Mouse (Mus musculus) forebrain, embryonic 14.5 days (tissue): ENCODE measurements around the gene Ide. TPM values are rescaled to one million over a fixed set of nuclear protein-coding genes. Genes with fewer than 3 reads are reported as not detected.
A peak's percentile ranks its signal among the peaks of the same experiment; 100 is the strongest.

Experiments used
- ATAC-seq: fragments of 200-750 bp; cut with Nextera tagmentation; 2 replicates; pipeline ENCODE4 v1.8.0; 2017; ENCODE audit warnings: mild to moderate bottlenecking, moderate library complexity
- DNase-seq: peaks from one replicate; pipeline ENCODE4 v3.0.0-alpha.2; 2015; ENCODE audit warnings: low spot score
- H3K27ac ChIP-seq: fragments of 300-500 bp; sonication (generic); 2 replicates; pipeline ENCODE4 v1.5.1; 2014; ENCODE audit warnings: low read depth, mild to moderate bottlenecking, control low read depth, low read length, moderate library complexity
- H3K27me3 ChIP-seq: fragments of 300-500 bp; sonication (generic); replicated peaks from 2 replicates; pipeline ENCODE4 v1.6.1; 2014; ENCODE audit warnings: low read length, control low read depth, mixed read lengths; ENCODE audit not compliant: control insufficient read depth, insufficient read depth
- H3K36me3 ChIP-seq: fragments of 300-500 bp; sonication (generic); 2 replicates; pipeline ENCODE4 v1.6.1; 2014; ENCODE audit warnings: low read length, control low read depth; ENCODE audit not compliant: control insufficient read depth, insufficient read depth
- H3K4me1 ChIP-seq: fragments of 300-500 bp; sonication (generic); 2 replicates; pipeline ENCODE4 v1.6.1; 2014; ENCODE audit warnings: antibody characterized with exemption, low read length, control low read depth; ENCODE audit not compliant: control insufficient read depth, insufficient read depth
- H3K4me2 ChIP-seq: fragments of 300-500 bp; sonication (generic); 2 replicates; pipeline ENCODE4 v1.6.1; 2014; ENCODE audit warnings: mild to moderate bottlenecking, control low read depth, low read length
- H3K4me3 ChIP-seq: fragments of 300-500 bp; sonication (generic); 2 replicates; pipeline ENCODE4 v1.5.1; 2014; ENCODE audit warnings: low read depth, low read length, control low read depth
- H3K9ac ChIP-seq: fragments of 300-500 bp; sonication (generic); 2 replicates; pipeline ENCODE4 v1.6.1; 2014; ENCODE audit warnings: mild to moderate bottlenecking, low read length, control low read depth, moderate library complexity
- H3K9me3 ChIP-seq: fragments of 300-500 bp; sonication (generic); replicated peaks from 2 replicates; pipeline ENCODE4 v1.6.1; 2016; ENCODE audit warnings: low read length, control low read depth, mixed read lengths; ENCODE audit not compliant: control insufficient read depth
- WGBS: fragments of 180-500 bp; shearing (Covaris S2); extraction: QIAGEN DNeasy Blood & Tissue Kit; methylation state at CpG from one replicate; pipeline ENCODE4 v1.1.7; 2014; 5-methylcytosine and 5-hydroxymethylcytosine counted together
- polyA plus RNA-seq: library from polyadenylated mRNA; unstranded; fragments of >200 nt; fragmentation: Nextera tagmentation; extraction: Ambion mirVana; gene quantifications from 2 replicates; pipeline ENCODE4 v1.2.1, GENCODE M21; 2014

Gene Ide
- polyA plus RNA-seq: 37.4 and 38.2 TPM in 2 replicates

DNA sequence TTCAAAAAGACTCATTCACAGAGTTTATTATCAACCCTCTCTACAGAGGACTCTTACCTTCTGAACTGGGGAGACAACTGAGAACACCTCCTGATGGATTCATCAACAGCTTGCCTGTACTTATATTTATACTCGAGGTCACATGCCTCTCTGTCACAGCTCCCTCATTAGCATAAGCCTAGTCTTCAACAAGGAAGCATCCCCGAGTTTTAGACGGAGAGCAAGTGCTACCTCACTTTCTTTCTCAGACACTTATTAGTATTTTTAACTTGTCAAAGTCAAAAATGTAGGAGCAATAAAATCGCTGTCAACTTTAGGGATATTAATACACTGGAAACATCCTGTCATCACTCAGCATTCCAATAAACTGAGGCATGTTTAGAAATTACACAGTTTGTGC lies at the start of gene Ide:
Gene Ide (minus strand): TSS at position 101 of the 400 bp plus-strand sequence.
- H3K27ac ChIP-seq: no peak within 1 kb of the TSS
- no peak within 1 kb of the TSS for H3K4me3 ChIP-seq
- no peaks in the 10 kb centered on the region for H3K27me3 ChIP-seq
- H3K9me3 ChIP-seq: no peaks in the 10 kb centered on the region
- DNase-seq (no peak), ATAC-seq (no peak)
- no peaks in the 10 kb centered on the region for H3K36me3 ChIP-seq
- no peak within 1 kb of the TSS for H3K9ac ChIP-seq
- no peaks in the 10 kb centered on the region for H3K4me1 ChIP-seq
- WGBS: 75% methylated on average over 4 of the region's 4 CpGs
- no peak within 1 kb of the TSS for H3K4me2 ChIP-seq

DNA sequence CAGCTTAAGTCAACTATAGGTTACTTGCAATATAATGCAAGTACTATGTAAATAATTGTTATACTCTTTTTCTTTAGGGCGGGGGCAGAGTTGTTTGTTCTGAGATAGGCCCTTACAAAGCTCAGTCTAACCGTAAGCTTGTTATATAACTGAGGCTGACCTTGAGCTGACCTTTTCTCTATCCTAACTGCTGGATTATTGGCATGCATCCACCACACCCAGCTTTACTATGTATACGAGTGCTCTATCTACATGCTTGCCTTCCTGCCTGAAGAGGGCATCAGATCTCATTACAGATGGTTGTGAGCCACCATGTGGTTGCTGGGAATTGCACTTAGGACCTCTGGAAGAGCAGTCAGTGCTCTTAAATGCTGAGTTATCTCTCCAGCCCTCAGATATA lies 48.5 kb upstream of the Ide start:
- no peak overlapping the region for H3K27ac ChIP-seq
- H3K4me1 ChIP-seq: no peaks in the 10 kb centered on the region
- H3K27me3 ChIP-seq: no peaks in the 10 kb centered on the region
- ATAC-seq: no peak
- H3K4me3 ChIP-seq: no peak overlapping the region
- H3K9ac ChIP-seq: no peak overlapping the region
- DNase-seq: no peak
- no peaks in the 10 kb centered on the region for H3K9me3 ChIP-seq
- peaks cover 43% of the 10 kb centered on the region for H3K36me3 ChIP-seq
- WGBS: 86% methylated on average over 3 of the region's 3 CpGs
- no peak overlapping the region for H3K4me2 ChIP-seq

DNA sequence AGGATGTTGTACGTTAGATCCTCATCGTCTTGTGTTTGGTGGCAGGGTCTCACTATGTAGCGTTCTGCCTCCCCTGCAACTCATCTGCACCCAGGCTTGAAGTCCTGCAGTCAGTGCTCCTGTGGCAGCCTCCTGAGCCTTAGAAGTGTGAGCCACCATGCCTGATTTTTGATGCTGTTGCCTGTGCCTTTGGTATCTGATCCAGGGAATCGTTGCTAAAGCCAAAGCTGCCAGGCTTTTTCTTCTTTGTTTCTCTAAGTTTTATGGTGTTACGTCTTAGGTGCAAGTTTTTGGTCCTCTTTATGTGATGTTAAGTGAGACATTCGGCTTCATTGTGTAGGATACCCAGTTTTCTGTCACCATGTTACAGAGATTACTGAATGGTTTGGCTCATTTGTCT lies 41.2 kb upstream of the Ide start:
- DNase-seq: no peak
- Histone ChIP-seq H3K36me3 (no peaks in the 10 kb centered on the region), H3K9ac (0 out of 2 replicates have a peak overlapping the region, but pooled peaks have one; percentile 29), H3K4me1 (peaks cover 2% of the 10 kb centered on the region; the same call in 1 of the 2 replicates), H3K9me3 (no peaks in the 10 kb centered on the region), H3K4me2 (peak overlapping the region; percentile 28; the same call in 1 of the 2 replicates), H3K27me3 (no peaks in the 10 kb centered on the region), H3K27ac (no peak overlapping the region), H3K4me3 (no peak overlapping the region)
- no peak for ATAC-seq
- 60% methylated on average over 6 of the region's 6 CpGs for WGBS

DNA sequence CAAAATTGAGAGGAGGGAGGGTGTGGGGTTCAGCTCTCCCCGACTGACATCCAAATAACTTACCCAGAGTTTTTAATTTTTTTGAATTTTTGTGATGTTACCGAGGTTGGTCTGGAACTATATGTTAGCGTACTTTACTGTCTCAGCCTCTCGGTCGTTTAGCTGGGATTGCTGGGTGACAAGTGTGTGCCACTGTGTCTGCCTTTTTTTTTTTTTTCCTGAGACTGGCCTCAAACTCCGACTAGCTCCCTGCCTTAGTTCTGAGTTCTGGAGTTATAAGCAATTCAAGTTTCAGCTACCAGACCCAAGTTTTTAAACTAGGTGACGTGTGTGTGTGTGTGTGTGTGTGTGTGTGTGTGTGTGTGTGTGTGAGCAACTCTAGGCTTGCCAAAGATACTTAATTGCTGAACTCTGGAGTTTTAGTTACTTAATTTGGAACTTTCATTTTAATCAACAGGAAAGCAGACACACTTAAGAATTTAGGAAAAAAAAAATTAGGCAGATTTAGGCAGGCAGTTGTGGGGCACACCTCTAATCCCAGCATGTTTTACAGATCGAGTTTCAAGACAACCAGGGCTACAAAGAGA lies 39.8 kb upstream of the Ide start:
- DNase-seq (no peak), ATAC-seq (no peak)
- H3K36me3 ChIP-seq: no peaks in the 10 kb centered on the region
- H3K27ac ChIP-seq: no peak overlapping the region
- H3K4me3 ChIP-seq: peak overlapping the region; percentile 77
- peaks cover 2% of the 10 kb centered on the region; the same call in 1 of the 2 replicates for H3K4me1 ChIP-seq
- no peaks in the 10 kb centered on the region for H3K9me3 ChIP-seq
- peak overlapping the region; percentile 85 for H3K9ac ChIP-seq
- H3K27me3 ChIP-seq: no peaks in the 10 kb centered on the region
- peak overlapping the region; percentile 69 for H3K4me2 ChIP-seq
- 16% methylated on average over 8 of the region's 8 CpGs for WGBS

DNA sequence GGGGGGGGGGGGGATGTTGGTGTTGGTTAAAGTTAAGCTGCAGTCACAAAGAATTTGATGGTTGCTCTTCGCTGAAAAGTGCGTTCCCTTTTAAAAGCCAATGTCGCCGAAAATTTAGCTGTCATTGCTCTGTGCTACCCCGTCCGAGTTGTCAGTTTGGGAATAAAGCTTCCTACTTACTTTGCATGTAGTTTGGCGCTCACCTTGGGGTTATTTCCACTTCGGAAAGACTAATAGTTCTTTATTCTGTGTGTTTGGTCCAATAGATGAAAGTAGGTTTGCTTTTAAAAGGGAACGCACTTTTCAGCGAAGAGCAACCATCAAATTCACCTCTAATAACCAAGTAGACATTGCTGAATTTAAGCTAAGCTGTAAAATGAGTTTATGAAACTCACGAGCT lies 39.2 kb upstream of the Ide start:
- ATAC-seq: no peak
- H3K27me3 ChIP-seq: no peaks in the 10 kb centered on the region
- H3K27ac ChIP-seq: no peak overlapping the region
- DNase-seq: no peak
- 2% methylated on average over 11 of the region's 11 CpGs for WGBS
- no peaks in the 10 kb centered on the region for H3K9me3 ChIP-seq
- H3K4me3 ChIP-seq: peak overlapping the region; percentile 77
- peak overlapping the region; percentile 85 for H3K9ac ChIP-seq
- no peaks in the 10 kb centered on the region for H3K36me3 ChIP-seq
- H3K4me2 ChIP-seq: peak overlapping the region; percentile 69
- peaks cover 2% of the 10 kb centered on the region; the same call in 1 of the 2 replicates for H3K4me1 ChIP-seq

DNA sequence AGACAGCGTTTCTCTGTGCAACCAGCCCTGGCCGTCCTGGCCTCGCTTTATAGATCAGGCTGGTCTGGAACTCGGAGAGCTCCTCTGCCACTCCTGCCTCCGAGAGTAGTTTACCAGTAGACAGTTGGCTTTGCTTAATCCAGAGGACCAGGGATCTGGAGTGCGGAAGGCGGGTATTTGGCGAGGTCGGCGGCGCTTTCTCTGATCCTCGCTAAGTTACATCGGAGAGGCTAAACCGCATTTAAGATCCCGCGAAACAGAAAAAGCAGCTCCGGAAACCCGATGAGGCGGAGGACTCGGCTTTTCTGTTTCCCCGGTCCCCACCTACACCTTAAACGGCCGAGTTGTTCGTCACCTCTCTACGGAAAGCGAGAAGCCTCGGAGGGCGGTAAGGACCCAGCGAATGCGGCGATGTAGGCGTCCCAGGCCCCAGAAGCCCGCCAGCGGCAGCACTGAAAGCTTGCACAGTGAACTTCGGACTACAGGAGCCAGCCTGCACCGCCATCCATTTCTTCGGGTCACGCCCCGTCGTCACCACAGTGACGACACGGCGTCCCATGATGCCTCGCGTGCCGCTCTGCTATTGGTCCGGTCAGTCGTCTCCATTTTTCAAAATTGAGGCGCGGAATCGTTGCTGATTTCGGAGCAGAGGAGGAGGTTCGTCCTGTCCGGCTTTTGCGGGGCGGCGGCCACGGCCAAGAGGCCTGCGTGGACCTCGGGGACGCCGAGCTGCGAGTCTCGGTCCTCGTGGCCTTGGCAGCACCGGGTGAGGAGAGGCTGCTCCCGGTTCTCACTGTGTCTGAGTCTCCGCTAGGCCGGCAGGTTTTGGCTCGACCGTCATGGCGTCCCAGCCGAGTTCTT lies 38.3 kb upstream of the Ide start, which contains the start of gene Kif11:
Gene Kif11 (plus strand): TSS at position 649 of the 861 bp plus-strand sequence.
- Histone ChIP-seq H3K36me3 (no peaks in the 10 kb centered on the region), H3K9ac (peak within 1 kb of the TSS; percentile 85), H3K9me3 (no peaks in the 10 kb centered on the region), H3K4me1 (peaks cover 2% of the 10 kb centered on the region; the same call in 1 of the 2 replicates), H3K27me3 (no peaks in the 10 kb centered on the region), H3K4me2 (peak within 1 kb of the TSS; percentile 69), H3K4me3 (peak within 1 kb of the TSS; percentile 77), H3K27ac (peak within 1 kb of the TSS; percentile 95)
- peak; percentile 99 for DNase-seq
- WGBS: under 1% methylated on average over 73 of the region's 73 CpGs
- ATAC-seq: peak; percentile 99

DNA sequence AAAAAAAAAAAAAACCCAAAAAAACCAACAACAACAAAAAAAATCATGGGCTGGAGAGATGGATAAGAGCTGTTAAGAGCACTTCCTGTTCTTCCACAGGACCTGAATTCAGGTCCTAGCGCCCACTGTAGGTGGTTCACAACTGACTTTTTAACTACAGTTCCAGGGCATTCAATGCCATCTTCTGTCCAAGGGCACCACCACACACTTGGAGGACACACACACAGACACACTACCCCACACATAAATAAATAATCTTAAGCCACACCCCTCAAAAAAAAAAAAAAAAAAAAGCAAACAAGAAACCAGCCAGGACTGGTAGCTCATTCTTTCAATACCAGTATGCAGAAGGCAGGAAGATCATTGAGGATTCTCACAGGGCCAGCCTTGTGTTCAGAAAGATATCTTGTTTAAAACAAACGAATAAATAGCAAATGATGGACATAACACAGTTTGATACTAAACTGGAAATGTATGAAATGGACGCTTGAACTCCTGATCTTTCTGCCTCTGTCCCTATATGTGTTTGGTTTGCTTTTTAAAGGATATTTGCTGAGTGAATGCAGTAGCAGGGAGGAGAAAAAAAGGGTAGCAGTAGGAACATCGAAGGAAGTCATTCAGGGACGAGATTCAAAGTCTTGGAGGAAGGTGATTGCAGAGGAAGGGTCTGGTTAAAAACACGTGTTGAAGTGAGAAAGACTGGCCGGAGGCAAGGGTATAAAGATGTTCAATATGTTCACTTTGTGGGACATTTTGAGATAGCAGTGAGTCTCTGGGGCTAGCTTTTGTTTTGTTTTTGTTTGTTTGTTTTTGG lies 37.5 kb upstream of the Ide start:
- peak overlapping the region; percentile 77 for H3K4me3 ChIP-seq
- 28% methylated on average over 7 of the region's 7 CpGs for WGBS
- H3K4me1 ChIP-seq: peaks cover 2% of the 10 kb centered on the region; the same call in 1 of the 2 replicates
- H3K27ac ChIP-seq: peak overlapping the region; percentile 95
- no peak for DNase-seq
- H3K9ac ChIP-seq: peak overlapping the region; percentile 85
- no peaks in the 10 kb centered on the region for H3K27me3 ChIP-seq
- ATAC-seq: no peak
- no peaks in the 10 kb centered on the region for H3K9me3 ChIP-seq
- H3K4me2 ChIP-seq: peak overlapping the region; percentile 69
- H3K36me3 ChIP-seq: no peaks in the 10 kb centered on the region

DNA sequence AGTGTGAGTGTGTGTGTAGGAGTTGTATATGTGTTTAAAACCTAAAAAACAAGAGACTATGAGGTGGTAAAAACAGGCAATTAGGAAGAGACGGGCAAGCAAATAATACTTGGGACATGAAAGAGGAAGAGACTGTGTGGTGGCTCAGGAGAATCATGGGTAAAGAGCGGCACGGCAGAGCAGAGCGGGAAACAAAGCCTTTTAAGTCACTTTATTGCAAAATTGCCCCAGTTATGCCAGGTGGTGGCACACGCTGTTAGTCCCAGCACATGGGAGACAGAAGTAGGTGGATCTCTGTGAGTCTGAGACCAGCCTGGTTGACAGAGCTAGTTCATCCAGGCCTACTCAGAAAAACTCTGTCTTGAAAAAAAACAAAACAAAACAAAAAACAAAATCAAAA lies 32.7 kb upstream of the Ide start:
- H3K27ac ChIP-seq: no peak overlapping the region
- no peak overlapping the region for H3K9ac ChIP-seq
- ATAC-seq (no peak), DNase-seq (no peak)
- H3K4me1 ChIP-seq: no peaks in the 10 kb centered on the region
- H3K27me3 ChIP-seq: no peaks in the 10 kb centered on the region
- H3K4me2 ChIP-seq: no peak overlapping the region
- H3K4me3 ChIP-seq: no peak overlapping the region
- H3K9me3 ChIP-seq: no peaks in the 10 kb centered on the region
- WGBS: 90% methylated on average over 5 of the region's 5 CpGs
- H3K36me3 ChIP-seq: no peaks in the 10 kb centered on the region
